Mouse (Mus musculus) neutrophil, adult 5-6 weeks (primary cell): ENCODE measurements around the gene Slc7a1. TPM values are rescaled to one million over a fixed set of nuclear protein-coding genes. Genes with fewer than 3 reads are reported as not detected.

Experiments used
- ATAC-seq: fragments of 151-379, 151-347 bp; 2 replicates; pipeline ENCODE4 v1.8.0; 2017; ENCODE audit warnings: mild to moderate bottlenecking, moderate TSS enrichment; ENCODE audit not compliant: insufficient number of reproducible peaks, poor library complexity, low FRiP score, severe bottlenecking; ENCODE audit errors: extremely low read depth
- total RNA-seq: library from RNA; stranded (forward); fragments of 200-1000 nt; gene quantifications from 2 replicates; pipeline ENCODE4 v1.2.3, GENCODE M21; 2017

Slc7a1 gene
- total RNA-seq, 1 experiment from 2014 or later, result 13.2 TPM

DNA sequence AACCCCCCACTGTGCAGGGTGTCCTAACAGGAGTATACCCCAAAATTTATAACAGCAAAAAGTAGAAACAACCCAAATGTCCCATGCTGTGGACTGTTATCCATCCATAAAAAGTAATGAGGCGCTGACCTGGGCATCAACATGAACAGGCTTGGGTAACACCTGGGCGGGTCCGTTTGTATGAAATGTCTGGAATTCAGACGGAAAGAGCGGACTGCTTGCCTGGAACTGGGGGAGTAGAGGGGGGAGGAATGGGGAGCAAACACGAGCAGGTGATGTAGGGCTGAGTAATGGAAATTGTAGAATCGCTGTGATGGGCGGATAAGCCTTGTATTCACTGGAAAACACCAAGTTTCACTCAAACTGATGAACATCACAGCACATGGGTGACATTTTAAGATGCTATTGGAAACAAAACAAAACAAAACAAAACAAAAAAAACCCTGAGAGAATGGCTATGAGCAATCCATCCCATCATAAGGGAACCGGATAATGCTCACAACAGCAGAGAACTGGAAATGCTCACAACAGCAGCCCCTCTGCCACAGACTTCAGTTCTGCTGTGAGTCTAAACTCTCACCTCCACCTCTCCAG is 26.5 kb downstream of the Slc7a1 start:
- no peak for ATAC-seq

DNA sequence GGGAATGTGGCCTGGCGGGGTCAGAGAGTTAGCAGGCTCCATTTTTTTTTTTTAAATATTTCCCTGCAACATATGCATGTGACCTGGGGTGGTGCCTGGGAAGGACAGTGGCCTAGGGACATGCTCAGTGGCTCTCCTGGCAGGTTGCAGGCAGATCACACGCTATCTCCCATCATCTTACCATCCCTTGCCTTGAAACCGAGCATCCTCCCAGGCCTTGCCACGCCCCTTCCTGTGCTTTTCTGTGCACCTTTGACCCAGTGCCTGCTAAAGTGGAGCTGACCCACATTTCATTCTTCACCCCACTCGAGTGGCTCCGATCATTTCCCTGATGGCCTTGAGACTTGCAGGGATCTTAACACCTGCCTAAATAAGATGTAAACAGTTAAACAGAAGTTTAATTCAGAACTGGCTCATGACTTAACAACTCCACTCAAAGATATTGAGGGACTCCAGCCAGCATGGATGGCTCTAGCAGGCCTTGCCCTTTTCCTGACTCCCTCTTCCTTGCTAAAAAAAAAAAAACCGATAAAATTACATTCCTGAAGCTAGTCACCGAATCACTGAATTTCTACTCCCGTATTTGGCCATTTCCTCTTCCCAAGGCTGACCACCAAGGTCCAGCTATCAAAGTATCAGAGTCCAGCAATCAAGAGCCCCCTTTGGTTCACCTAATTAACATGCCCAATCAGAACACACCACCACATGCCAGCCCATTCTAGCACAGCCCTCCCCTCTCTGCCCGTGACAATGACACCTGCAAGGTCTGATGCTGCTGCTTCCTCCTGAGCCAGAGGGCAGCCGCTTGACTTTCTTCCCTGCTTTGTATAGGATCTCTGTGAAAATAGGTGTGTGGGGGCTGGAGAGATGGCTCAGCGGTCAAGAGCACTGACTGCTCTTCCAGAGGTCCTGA is 27.4 kb downstream of the Slc7a1 start:
- no peak for ATAC-seq

DNA sequence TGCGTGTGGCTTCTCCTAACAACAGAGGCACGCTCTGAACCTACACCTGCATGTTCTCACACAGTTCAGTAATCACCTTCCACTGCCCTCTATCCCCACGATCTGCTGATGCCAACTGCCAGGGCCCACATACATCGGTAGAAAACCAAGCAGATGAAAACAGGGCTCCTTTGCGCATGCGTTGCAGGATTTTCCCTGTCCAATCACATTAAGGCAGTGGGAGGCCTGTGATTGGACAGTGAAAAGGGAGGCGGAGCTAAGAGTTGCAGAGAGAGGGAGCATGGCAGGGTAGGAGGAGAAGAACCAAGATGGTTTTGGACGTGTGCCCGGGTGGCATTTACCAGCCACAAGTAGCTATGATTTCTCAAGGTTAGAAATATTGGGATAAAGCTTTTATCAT is 28.3 kb downstream of the Slc7a1 start:
- no peak for ATAC-seq

DNA sequence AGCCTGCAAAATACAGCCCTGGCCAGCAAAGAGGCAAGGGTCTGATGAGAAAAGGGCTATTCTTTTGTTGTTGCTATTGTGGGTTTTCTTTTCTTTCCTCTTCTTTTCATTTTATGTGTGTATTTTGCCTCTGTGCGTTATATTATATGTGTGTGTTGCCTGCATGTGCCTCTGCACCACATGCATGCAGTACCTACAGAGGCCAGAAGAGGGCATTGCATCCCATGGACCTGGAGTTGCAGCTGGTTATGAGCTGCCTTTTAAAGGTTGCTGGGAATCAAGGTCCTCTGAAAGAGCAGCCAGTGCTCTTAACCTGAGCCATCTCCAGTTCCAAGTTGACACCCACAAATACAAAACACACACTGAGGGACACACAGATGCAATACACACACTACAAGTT is 29.1 kb downstream of the Slc7a1 start:
- 0 out of 2 replicates have a peak, but pooled peaks have one; percentile 49 for ATAC-seq

DNA sequence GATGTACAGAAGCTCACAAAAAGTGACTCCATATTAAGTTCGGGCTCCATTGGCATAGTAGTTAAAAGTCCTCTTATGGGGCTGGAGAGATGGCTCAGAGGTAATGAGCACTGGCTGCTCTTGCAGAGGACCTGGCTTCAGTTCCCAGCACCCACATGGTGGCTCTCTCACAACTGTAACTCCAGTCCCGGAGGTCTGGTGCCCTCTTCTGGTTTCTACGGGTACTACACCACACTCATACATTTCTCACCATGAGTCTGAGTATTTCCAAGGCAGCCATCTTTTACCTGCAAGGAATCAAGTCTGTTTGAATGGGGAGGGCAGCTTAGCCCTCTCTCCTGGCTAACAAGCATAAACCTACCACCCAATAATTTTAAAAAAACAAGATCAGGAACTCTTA is 30.5 kb downstream of the Slc7a1 start:
- ATAC-seq, result no peak

DNA sequence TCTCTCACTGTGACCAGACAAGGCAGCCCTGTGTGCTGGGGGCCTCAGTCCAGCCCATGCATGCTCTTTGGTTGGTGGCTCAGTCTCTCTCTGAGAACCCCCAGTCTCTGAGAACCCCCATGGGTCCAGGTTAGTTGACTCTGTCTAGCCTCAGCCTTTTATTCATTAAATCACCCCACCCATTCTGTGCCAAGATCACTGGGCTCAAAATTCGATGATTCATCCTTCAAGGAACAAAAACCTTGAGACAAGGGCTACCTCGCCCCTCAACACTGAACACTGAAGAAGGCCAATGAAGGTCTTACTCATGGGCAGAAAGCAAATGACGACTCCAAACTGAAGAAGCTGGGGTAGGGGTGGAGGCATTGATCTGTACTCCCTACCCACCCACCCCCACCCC is 31.9 kb downstream of the Slc7a1 start:
- no peak for ATAC-seq

DNA sequence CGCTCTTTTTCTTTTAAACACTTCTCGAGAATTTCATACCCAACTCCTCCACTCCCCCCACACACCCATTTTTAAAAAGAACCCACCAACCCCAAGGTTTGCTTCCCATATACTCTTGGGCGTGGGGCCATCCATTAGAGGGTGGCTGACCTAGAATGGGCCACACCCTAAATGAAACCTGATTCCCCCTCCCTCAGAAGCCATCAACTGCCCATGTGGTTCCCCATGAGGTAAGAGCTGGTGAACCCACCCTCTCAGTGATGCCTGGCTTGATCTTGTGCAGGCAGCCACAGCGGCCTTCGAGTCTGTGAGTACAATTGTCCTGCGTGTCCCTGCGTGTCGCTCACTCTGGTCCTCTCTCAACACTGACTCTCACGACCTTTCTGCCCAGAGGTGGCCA is 33.2 kb downstream of the Slc7a1 start:
- ATAC-seq, result no peak

DNA sequence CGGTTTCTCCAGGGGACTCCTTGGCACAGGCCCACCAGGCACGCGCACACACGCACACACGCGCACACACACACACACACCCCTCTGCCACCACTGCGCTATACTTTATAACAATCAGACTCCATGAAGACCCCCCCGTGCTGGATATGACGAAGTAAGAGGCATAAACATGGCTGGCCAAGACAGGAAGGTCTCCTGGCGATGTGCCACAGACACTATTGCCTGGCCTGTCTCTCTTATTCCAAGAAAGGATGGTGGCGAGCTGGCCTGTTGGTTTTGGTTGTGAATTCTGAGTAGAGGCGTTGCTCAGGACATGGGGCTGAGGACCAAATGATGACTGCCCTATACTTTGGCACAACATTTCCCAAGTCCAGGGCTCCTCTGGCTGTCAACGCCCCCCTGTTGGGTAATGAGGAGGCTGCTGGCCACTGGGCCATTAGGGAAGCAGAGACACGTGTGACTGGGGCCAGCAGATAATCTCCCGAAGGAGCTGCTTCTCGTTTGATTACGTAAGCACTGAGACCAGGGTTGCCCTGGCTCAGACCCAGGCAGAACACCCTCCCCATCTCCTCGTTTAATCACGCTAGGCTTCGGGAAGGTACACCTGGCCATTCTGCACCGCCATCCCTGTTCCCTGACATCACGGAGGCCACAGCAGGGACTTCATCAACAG is 36.1 kb downstream of the Slc7a1 start:
- no peak for ATAC-seq

DNA sequence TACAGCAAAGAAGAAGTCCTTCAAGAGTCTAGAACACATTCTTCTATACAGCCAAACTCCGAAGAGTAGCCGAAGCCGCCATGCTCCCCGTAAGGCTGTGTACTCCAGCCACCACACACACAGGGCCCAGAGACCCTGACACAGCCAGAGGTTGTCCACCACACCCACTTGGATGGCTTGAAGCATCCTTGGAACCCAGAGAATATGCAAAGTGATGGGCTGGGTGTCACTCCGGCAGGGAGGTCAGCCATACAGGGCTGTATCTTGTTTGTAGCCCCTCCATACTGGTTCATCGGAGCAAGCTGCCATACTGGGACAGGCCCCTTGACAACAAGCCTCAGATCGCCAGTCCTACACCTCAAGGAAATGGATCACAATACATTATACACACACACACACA is 37.4 kb downstream of the Slc7a1 start:
- ATAC-seq, result no peak

DNA sequence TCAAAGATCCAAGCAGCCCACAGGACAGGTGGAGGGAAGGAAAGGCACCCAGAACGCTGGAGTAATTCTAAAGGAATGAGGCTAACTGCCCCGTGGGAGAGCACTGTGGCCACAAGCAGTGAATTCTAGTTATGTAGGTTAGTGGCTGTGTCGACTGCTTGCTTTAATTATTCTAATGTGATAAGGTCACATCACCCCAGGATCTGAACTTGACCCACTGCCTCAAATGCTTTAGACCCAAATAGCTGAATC is 38.0 kb downstream of the Slc7a1 start:
- no peak for ATAC-seq

DNA sequence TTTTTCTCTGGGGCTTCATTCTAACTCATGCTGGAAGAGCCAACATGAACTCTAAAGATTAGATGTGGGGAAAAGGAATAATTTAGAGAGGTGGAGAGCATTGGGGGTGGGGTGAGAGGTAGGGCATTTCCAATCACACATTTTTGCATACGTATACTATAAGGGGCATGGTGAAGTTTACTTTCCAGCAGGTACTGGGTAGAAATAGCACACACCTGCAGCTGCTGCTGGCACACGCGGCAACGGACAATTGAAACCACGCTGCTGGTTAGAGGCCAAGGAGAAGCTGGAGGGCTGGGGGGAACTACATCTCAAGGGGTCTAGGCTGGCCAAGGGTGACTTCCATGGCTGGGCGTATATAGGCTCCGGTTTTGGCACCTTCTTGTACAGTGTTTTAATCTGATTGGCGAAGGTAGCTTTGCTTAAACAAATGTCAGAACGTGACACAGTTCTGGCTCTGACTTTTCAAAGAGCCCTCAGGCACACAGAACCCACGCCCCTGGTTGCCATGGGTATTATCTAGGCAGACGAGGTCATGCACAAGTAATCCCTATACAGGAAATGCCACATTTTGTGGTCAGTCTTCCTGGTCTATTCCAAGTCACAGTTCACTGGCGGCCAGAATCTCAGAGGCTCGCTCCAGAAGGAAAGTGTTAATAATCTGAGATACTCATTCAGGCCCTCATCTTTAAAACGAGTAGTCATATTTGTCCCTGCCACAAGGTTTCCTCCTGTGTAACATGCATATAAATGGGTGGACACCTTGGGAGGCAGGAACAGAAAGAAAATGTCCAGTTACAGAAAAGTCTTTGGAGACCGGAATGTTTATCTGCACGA is 38.6 kb downstream of the Slc7a1 start:
- no peak for ATAC-seq

DNA sequence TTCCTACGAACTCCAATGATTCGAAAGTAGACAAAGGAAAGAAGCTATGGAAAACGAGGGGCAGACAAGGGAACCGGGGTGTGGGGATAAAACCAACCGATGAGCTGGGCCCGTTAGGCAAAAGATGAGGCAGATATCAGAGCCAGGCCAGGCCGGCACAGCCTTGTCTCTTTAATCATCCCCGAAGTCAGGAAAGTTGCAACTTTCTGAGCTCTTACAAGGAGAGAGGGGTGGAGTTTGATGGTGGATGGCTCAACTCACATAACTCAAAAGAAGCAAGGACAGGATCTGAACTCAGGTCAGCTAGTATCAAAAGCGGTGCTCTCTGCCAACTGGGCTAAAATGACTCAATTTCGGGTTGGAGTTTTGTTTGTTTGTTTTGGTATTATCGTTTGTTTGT is 40.6 kb downstream of the Slc7a1 start:
- no peak for ATAC-seq

DNA sequence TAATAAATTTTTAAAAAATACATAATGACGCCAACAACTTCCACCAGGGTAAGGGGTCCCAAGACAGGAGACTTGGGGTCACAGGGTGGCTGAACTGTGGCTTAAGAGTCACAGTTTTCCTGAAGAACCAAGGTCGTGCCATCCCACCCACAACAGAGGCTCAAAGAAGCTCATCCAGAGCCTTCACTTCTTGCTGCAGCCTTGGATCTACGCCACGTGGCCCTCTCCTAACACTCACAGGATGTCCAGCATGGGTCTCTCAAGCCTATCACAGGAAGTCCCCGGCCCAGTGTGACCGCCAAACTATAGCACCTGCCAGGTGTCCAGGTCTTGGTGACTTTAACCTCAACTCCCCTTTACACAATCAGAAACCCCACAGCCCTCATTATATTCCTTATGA is 42.5 kb downstream of the Slc7a1 start:
- ATAC-seq, result no peak

DNA sequence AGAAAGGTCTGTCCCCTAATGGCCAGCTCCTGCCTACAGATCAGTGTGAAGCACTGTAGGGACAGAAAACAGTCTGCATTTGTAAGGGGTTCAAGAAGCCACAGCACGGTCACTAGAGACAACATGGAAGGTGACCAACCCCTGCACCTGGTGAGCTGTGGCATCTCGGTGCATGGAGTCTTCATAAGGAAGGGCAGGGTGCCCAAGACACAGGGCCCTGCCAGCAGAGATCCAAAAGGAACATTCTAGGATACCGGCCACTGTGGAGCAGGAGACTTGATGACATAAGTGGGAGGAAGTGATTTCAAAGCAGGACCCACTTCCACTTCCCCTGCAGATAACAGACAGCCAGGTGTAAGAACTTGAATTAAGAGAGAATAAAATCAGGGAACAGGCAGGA is 43.9 kb downstream of the Slc7a1 start:
- no peak for ATAC-seq

DNA sequence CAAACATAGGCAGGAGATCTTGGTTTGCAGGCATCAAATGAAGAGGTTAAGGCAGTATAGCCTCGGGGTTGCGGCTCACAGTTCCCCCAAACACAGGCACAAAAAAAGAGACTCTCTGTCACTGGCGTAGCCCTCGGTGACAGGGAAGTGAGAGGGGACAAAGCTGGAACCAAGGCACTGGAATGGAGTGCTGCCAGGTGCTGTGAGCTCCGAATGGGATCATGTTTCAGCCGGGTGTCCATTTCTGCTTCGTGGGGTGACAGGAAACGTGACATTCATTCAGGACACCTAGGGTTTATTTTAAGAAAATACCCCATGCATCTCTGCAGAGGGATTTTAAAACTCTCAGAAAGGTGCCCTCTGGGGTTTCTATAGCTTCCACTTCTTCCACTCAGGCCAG is 45.2 kb downstream of the Slc7a1 start:
- no peak for ATAC-seq

DNA sequence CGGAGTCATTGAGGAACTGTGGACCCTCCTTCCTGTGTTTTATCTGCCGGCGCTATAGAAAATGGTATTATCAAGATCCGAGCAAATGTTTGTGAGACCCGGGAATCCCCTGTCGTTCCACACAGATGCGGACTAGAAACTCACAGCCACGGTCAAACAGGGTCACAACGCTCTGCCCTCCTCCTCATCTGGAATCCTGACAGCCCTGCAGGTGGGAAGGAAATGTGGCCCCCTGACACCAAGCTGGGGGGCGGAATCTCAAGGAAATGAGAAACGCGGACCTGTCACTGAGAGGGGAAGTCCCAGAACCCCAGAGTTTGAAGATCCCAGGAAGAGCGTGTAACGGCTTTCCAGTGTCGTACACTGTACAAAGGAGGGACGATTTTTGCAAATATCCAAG is 46.3 kb downstream of the Slc7a1 start:
- no peak for ATAC-seq

DNA sequence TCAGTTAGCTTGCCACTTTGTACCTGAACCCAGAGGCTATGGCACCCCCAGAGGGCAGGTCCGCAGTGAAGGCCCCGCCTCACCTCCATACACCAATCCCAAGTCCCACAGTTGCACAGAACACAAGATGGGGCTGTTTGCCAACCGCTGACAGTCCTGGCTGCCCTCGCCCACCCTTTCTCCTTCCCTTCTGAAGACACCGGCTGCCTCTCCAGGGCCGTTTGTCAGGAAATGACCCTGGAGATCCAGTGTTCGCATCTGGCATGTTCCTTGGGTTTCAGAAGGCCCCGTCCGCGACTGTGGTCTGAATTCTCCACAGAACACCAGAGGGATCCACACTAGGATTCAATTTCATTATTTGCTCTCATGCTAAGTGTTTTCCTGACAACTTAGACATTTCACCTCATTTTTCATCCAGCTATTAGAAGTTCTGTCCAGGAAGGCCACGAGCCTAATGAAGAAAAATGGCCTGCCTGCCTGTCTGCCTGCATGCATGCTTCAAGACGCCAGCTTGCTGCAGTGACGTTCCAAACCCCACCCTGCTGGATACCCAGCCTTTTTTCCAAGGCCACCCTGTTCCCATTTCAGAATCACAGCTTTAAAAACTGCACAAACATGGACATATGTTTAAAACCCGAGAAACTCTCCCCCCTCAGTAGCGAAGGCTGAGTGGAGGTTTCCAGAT is 50.2 kb downstream of the Slc7a1 start:
- ATAC-seq, result no peak

DNA sequence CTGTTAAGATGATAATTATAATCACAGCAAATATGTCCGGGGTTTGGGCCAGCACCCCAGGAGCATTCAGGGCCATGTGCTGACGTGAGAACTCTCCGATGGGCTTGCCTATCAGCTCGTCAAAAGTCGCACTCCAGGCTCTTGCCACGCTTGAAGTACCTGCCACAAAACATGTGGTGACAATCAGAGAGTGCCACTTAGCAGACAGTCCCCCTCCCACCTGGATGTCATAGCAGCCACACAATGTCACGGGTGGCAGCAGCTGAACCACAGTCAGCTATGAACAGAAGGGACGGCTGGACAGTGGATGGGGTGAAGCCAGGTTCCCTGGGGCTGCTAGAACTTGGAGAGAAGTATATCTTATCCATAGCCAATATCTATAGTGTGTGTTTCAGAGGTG is 51.6 kb downstream of the Slc7a1 start:
- ATAC-seq, result no peak

DNA sequence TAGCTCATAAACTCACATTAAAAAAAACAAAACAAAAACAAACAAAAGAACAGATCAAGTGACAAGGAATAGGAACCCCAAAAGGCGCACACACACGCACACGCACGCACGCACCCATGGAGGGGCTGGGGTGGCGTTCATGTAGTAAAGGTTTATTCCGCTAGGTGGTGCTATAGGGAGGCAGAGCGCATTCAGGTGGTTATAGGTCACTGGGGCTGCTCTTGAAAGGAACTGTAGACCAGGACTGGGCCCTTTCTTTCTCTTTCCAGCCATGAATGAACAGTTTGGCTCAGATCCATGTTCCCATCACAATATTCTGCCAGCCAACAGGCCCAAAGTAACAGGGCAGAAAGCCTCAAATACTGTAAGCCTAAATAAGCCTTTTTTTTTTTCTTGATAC is 53.2 kb downstream of the Slc7a1 start:
- ATAC-seq, result no peak; the same call in 1 of the 2 replicates
